Mouse (Mus musculus) E14TG2a.4 (cell line): ENCODE measurements at regions not wholly inside any gene's neighbourhood (a gene's known extent, or its start where the extent isn't known, plus 50 kb on each side); places are given as distances from the start of the nearest gene placed in this dataset.

Experiments used
- CTCF ChIP-seq: conservative IDR thresholded peaks from 2 replicates; pipeline ENCODE4 v1.5.1; 2014; ENCODE audit warnings: low read length
- NANOG ChIP-seq: IDR thresholded peaks from 2 replicates; pipeline ENCODE4 v1.6.1; 2014; ENCODE audit warnings: borderline replicate concordance, low read length, mixed read lengths
- POU5F1 ChIP-seq: IDR thresholded peaks from 2 replicates; pipeline ENCODE4 v1.6.1; 2014; ENCODE audit warnings: low read length, borderline replicate concordance

DNA sequence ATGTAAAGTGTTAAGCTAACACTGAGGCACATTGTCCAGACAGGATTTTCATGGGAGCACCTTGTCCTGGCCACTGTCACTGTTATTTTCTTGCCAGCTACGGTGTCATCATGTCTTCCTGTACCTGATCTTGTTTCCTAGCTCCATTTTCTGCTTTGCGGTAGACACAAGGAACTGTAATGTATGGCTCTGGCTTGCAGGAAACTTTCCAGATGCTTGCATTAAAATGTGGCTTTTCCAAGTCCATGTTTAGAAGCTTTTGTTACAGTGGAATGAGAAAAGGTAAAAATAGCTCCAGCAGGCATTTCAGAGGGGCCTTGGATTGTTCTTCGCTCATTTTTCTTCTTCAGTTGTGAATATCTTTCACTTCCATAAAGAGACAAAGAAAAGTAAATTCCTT, 154.1 kb downstream of the Fgf9 start:
- no peak for TF ChIP-seq CTCF
- TF ChIP-seq NANOG = no peak
- no peak for TF ChIP-seq POU5F1
